Mouse (Mus musculus): ENCODE data around the gene Msantd3.

DNA sequence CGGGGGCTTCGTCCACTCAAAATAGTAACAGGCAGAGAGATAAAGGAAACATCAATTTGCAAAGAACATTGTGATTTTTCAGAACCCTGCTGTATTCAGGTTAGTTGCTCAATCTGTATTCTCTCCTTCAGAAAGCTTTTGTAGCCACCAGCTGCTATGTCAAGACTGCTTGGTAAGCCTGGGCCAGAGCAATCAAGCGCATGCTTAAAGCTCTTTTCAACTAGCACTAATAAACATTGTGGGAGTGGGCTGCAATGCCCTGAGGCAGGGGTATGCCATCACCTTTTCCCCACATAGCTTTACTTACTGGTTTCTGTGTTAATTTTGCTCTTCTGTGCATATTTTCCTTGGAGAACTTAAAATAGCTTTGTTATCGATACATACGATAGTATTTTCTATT, 2.7 kb upstream of the Msantd3 start:
- no peak for TF ChIP-seq CTCF (IDR thresholded peaks at IDR 0.05; ENCODE audit: control insufficient read depth, insufficient read depth, insufficient read length)
- TF ChIP-seq FOSL1 (IDR thresholded peaks at IDR 0.05; ENCODE audit: insufficient read depth, low read length, poor library complexity, severe bottlenecking), result no peak
- no peak for TF ChIP-seq USF1 (IDR thresholded peaks at IDR 0.05; ENCODE audit: low read depth)
- TF ChIP-seq CEBPB (IDR thresholded peaks at IDR 0.05; ENCODE audit: low read depth), result no peak
- no peak for TF ChIP-seq MAX (IDR thresholded peaks at IDR 0.05)
- TF ChIP-seq MYOD1 (IDR thresholded peaks at IDR 0.05; ENCODE audit: control insufficient read depth, insufficient read length, low read depth), result no peak
- no peak for TF ChIP-seq MYOG (IDR thresholded peaks at IDR 0.05; ENCODE audit: control insufficient read depth, extremely low read depth, insufficient read length)
